Mouse (Mus musculus) kidney, embryonic 14.5 days (tissue): ENCODE results near the gene Appl1. TPM values are rescaled to one million over a fixed set of nuclear protein-coding genes. Genes with fewer than 3 reads are reported as not detected.

Source experiments
- ATAC-seq: fragments of 200-750 bp; cut with Nextera tagmentation; 2 replicates; pipeline ENCODE4 v1.8.0; 2017; ENCODE audit warnings: moderate number of reproducible peaks, mild to moderate bottlenecking, moderate TSS enrichment, moderate library complexity; ENCODE audit not compliant: low FRiP score, low TSS enrichment
- H3K27ac ChIP-seq: fragments of 300-500 bp; sonication (generic); 2 replicates; pipeline ENCODE4 v1.5.1; 2014; ENCODE audit warnings: low read depth, mild to moderate bottlenecking, low read length, moderate library complexity, mixed read lengths
- H3K27me3 ChIP-seq: fragments of 300-500 bp; sonication (generic); 2 replicates; pipeline ENCODE4 v1.6.1; 2014; ENCODE audit warnings: mild to moderate bottlenecking, low read length; ENCODE audit not compliant: control insufficient read depth, insufficient read depth
- H3K36me3 ChIP-seq: fragments of 300-500 bp; sonication (generic); 2 replicates; pipeline ENCODE4 v1.6.1; 2014; ENCODE audit warnings: low read length, mixed read lengths; ENCODE audit not compliant: control insufficient read depth, insufficient read depth
- H3K4me1 ChIP-seq: fragments of 300-500 bp; sonication (generic); 2 replicates; pipeline ENCODE4 v1.6.1; 2014; ENCODE audit warnings: low read length, mixed read lengths; ENCODE audit not compliant: control insufficient read depth, insufficient read depth
- H3K4me2 ChIP-seq: fragments of 300-500 bp; sonication (generic); replicated peaks from 2 replicates; pipeline ENCODE4 v1.6.1; 2014; ENCODE audit warnings: low read depth, mild to moderate bottlenecking, low read length
- H3K4me3 ChIP-seq: fragments of 300-500 bp; sonication (generic); 2 replicates; pipeline ENCODE4 v1.5.1; 2014; ENCODE audit warnings: mild to moderate bottlenecking, low read length
- H3K9ac ChIP-seq: fragments of 300-500 bp; sonication (generic); 2 replicates; pipeline ENCODE4 v1.6.1; 2014; ENCODE audit warnings: low read depth, mild to moderate bottlenecking, low read length, moderate library complexity
- H3K9me3 ChIP-seq: fragments of 300-500 bp; sonication (generic); 2 replicates; pipeline ENCODE4 v1.6.1; 2016; ENCODE audit warnings: low read length; ENCODE audit not compliant: control insufficient read depth
- WGBS: fragments of 180-500 bp; shearing (Covaris S2); extraction: QIAGEN DNeasy Blood & Tissue Kit; methylation state at CpG from one replicate; pipeline ENCODE4 v1.1.7; 2014; 5-methylcytosine and 5-hydroxymethylcytosine counted together
- polyA plus RNA-seq: library from polyadenylated mRNA; unstranded; fragments of >200 nt; fragmentation: Nextera tagmentation; extraction: Ambion mirVana; gene quantifications from 2 replicates; pipeline ENCODE4 v1.2.1, GENCODE M21; 2014

Gene Appl1
- polyA plus RNA-seq, 1 experiment from 2014 or later, result 55.6 TPM

GRCm38 (mm10) chr14:26994211-26994741, 23.2 kb upstream of the Appl1 start, which contains the start of gene Hesx1:
Gene Hesx1, plus strand, starts transcription at chr14:26994416.
- H3K9me3 ChIP-seq, result no peaks in the 10 kb centered on the region
- no peaks in the 10 kb centered on the region for H3K36me3 ChIP-seq
- H3K4me3 ChIP-seq, result peak within 1 kb of the TSS; percentile 29
- H3K27ac ChIP-seq, result peak within 1 kb of the TSS; percentile 65
- H3K27me3 ChIP-seq, result no peaks in the 10 kb centered on the region
- H3K4me1 ChIP-seq, result peaks cover 12% of the 10 kb centered on the region
- peak within 1 kb of the TSS; percentile 46 for H3K4me2 ChIP-seq
- 7% methylated on average over 16 of the region's 16 CpGs for WGBS
- H3K9ac ChIP-seq, result peak within 1 kb of the TSS; percentile 58
- peak; percentile 84 for ATAC-seq

GRCm38 (mm10) chr14:26993427-26993826, 22.4 kb upstream of the Appl1 start:
- Histone ChIP-seq H3K4me3 (no peak overlapping the region), H3K4me1 (peaks cover 12% of the 10 kb centered on the region), H3K4me2 (no peak overlapping the region), H3K9ac (no peak overlapping the region), H3K27me3 (no peaks in the 10 kb centered on the region), H3K27ac (peak overlapping the region; percentile 65; the same call in 1 of the 2 replicates), H3K9me3 (no peaks in the 10 kb centered on the region), H3K36me3 (no peaks in the 10 kb centered on the region)
- 26% methylated on average over 3 of the region's 3 CpGs for WGBS
- ATAC-seq, result no peak

GRCm38 (mm10) chr14:26991622-26992021, 20.6 kb upstream of the Appl1 start:
- Histone ChIP-seq H3K4me3 (no peak overlapping the region), H3K36me3 (no peaks in the 10 kb centered on the region), H3K27ac (peak overlapping the region; percentile 17; the same call in 1 of the 2 replicates), H3K27me3 (no peaks in the 10 kb centered on the region), H3K9ac (no peak overlapping the region), H3K9me3 (no peaks in the 10 kb centered on the region), H3K4me2 (no peak overlapping the region), H3K4me1 (peaks cover 12% of the 10 kb centered on the region)
- 26% methylated on average over 18 of the region's 18 CpGs for WGBS
- ATAC-seq, result peak; percentile 84

GRCm38 (mm10) chr14:26988694-26989093, 17.7 kb upstream of the Appl1 start:
- Histone ChIP-seq H3K4me2 (no peak overlapping the region), H3K36me3 (no peaks in the 10 kb centered on the region), H3K9me3 (no peaks in the 10 kb centered on the region), H3K9ac (no peak overlapping the region), H3K4me1 (peaks cover 4% of the 10 kb centered on the region), H3K27ac (no peak overlapping the region), H3K27me3 (no peaks in the 10 kb centered on the region), H3K4me3 (no peak overlapping the region)
- 85% methylated on average over 2 of the region's 2 CpGs for WGBS
- ATAC-seq, result no peak

GRCm38 (mm10) chr14:26982150-26982530, 11.1 kb upstream of the Appl1 start:
- no peak overlapping the region for H3K9ac ChIP-seq
- ATAC-seq, result no peak
- H3K36me3 ChIP-seq, result no peaks in the 10 kb centered on the region
- 83% methylated on average over 5 of the region's 5 CpGs for WGBS
- no peak overlapping the region for H3K27ac ChIP-seq
- H3K9me3 ChIP-seq, result peaks cover 7% of the 10 kb centered on the region; the same call in 1 of the 2 replicates
- 0 out of 2 replicates have a peak, but pooled peaks cover 4% of the 10 kb centered on the region for H3K4me1 ChIP-seq
- no peaks in the 10 kb centered on the region for H3K27me3 ChIP-seq
- no peak overlapping the region for H3K4me2 ChIP-seq
- H3K4me3 ChIP-seq, result no peak overlapping the region

GRCm38 (mm10) chr14:26981494-26982149, 10.6 kb upstream of the Appl1 start:
- no peak overlapping the region for H3K27ac ChIP-seq
- peaks cover 7% of the 10 kb centered on the region; the same call in 1 of the 2 replicates for H3K9me3 ChIP-seq
- no peak for ATAC-seq
- H3K4me1 ChIP-seq, result 0 out of 2 replicates have a peak, but pooled peaks cover 4% of the 10 kb centered on the region
- H3K4me3 ChIP-seq, result no peak overlapping the region
- H3K4me2 ChIP-seq, result no peak overlapping the region
- no peaks in the 10 kb centered on the region for H3K27me3 ChIP-seq
- H3K36me3 ChIP-seq, result no peaks in the 10 kb centered on the region
- 69% methylated on average over 5 of the region's 5 CpGs for WGBS
- no peak overlapping the region for H3K9ac ChIP-seq

GRCm38 (mm10) chr14:26981021-26981420, 10.0 kb upstream of the Appl1 start:
- Histone ChIP-seq H3K36me3 (no peaks in the 10 kb centered on the region), H3K4me1 (0 out of 2 replicates have a peak, but pooled peaks cover 4% of the 10 kb centered on the region), H3K9me3 (peaks cover 7% of the 10 kb centered on the region; the same call in 1 of the 2 replicates), H3K27ac (no peak overlapping the region), H3K4me2 (no peak overlapping the region), H3K9ac (no peak overlapping the region), H3K27me3 (no peaks in the 10 kb centered on the region), H3K4me3 (no peak overlapping the region)
- 94% methylated on average over 8 of the region's 8 CpGs for WGBS
- ATAC-seq, result no peak

- H3K27ac ChIP-seq, result no peak overlapping the region
- no peaks in the 10 kb centered on the region for H3K27me3 ChIP-seq
- no peak for ATAC-seq
- H3K9ac ChIP-seq, result no peak overlapping the region
- no peak overlapping the region for H3K4me2 ChIP-seq
- no peaks in the 10 kb centered on the region for H3K36me3 ChIP-seq
- H3K4me1 ChIP-seq, result 0 out of 2 replicates have a peak, but pooled peaks cover 4% of the 10 kb centered on the region
- no peak overlapping the region for H3K4me3 ChIP-seq
- WGBS, result 77% methylated on average over 3 of the region's 3 CpGs
- peaks cover 7% of the 10 kb centered on the region; the same call in 1 of the 2 replicates for H3K9me3 ChIP-seq
Observed at GRCm38 (mm10) chr14:26979808-26980207, 8.8 kb upstream of the Appl1 start.

- Histone ChIP-seq H3K27me3 (no peaks in the 10 kb centered on the region), H3K4me3 (no peak overlapping the region), H3K9ac (no peak overlapping the region), H3K9me3 (peaks cover 7% of the 10 kb centered on the region; the same call in 1 of the 2 replicates), H3K4me1 (0 out of 2 replicates have a peak, but pooled peaks cover 4% of the 10 kb centered on the region), H3K27ac (no peak overlapping the region), H3K4me2 (no peak overlapping the region), H3K36me3 (no peaks in the 10 kb centered on the region)
- WGBS, result 36% methylated on average over 2 of the region's 2 CpGs
- ATAC-seq, result no peak
Observed at GRCm38 (mm10) chr14:26977500-26977899, 6.5 kb upstream of the Appl1 start.
